Mouse (Mus musculus) adrenal gland, postnatal 25 days (tissue): ENCODE data around the gene Gng12. TPM values are rescaled to one million over a fixed set of nuclear protein-coding genes. Genes with fewer than 3 reads are reported as not detected.
A peak's percentile ranks its signal among the peaks of the same experiment; 100 is the strongest.
"Not testable (repeated sequence)": the region's sequence is repeated elsewhere in the genome, so short reads cannot be mapped to it uniquely, and the experiment has no call there.

Source experiments
- DNase-seq: peaks from one replicate; pipeline ENCODE4 v3.0.0; 2021; ENCODE audit warnings: mixed read lengths
- total RNA-seq: library from RNA; stranded (reverse); gene quantifications from 2 replicates; pipeline ENCODE4 v1.2.3, GENCODE M21; 2021

Gng12 gene
- total RNA-seq, 1 experiment from 2014 or later, result 91.5 TPM

DNA sequence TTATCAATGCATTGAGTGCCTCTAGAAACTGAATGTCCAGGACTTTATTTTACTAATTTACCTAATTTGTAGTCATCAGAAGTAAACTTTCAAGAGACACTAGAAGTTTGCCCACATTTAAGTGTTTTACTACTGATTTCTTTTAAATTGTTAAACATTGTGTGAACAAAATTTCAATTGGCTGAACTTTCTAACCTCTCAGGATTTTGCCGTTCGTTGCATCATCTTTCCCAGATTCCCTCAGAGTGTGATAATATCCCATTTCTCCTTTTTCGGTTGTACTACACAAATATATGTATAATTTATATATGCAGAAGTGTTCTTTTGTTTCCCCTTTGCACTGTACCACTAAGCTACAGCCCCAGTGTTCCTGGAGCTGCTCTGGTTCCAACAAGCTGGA lies 133.8 kb downstream of the Gng12 start:
- no peak for DNase-seq

DNA sequence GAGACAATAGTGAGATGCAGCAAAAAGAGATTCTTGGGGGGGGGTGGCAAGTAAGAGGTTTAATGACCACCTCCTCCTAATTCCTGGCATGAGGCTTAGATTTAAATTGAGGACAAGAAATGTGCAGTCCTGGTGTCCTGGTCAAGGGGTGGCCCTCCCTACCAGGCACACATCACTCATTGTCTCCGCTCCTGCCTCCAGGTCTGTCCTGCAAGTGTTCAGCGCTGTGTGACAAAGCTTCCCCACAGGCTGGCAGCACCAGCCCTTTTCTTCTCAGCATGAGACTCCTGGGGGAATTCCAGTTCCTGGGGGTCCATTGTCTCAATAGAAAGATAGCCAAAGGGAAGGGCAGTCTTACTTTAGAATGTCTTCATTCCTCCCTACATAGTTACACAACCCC lies 134.2 kb downstream of the Gng12 start:
- no peak for DNase-seq

DNA sequence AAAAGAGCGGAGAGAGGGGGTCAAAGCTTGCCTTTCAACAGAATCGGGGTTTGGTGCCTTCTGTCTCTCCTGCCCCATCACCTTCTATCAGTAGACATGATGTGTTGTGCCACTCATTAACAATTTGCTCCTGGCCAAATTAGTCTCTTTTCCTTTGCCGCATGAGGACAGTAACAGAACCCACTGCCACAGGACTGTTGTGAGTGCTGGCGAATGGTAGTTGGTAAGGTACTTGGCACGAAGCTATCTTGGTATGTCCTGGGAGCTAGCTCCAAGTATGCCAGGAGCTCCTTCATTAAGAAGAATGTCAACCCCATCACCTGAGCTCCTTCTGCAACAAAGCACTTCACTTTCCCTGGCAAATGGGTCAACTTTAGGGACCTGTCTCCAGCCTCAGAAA lies 134.6 kb downstream of the Gng12 start:
- no peak for DNase-seq

DNA sequence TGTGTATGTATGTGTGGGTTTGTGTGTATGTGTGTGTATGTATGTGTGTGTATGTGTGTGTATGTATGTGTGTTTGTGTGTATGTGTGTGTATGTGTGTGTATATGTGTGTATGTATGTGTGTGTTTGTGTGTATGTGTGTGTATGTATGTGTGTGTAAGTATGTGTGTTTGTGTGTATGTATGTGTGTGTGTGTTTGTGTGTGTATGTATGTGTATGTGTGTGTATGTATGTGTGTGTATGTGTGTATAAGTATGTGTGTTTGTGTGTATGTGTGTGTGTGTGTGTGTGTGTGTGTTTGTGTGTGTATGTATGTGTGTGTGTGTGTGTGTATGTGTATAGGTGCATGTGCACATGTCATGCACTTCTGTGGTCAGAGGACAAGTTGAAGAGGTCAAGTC lies 136.4 kb downstream of the Gng12 start:
- not testable (repeated sequence) for DNase-seq

DNA sequence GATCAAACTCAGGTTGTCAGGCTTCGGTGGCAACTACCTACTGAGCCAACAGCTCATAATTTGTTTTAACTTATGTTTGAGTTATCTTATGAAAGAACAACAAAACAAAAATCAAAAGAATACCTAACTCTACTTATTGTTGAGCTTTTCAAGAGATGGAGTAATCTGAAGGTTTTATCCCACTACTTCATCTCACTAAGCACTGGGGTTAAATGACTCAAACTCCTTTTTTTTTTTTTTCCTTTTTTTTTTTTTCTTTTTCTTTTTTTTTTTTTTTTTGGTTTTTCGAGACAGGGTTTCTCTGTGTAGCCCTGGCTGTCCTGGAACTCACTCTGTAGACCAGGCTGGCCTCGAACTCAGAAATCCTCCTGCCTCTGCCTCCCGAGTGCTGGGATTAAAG lies 136.8 kb downstream of the Gng12 start:
- not testable (repeated sequence) for DNase-seq

DNA sequence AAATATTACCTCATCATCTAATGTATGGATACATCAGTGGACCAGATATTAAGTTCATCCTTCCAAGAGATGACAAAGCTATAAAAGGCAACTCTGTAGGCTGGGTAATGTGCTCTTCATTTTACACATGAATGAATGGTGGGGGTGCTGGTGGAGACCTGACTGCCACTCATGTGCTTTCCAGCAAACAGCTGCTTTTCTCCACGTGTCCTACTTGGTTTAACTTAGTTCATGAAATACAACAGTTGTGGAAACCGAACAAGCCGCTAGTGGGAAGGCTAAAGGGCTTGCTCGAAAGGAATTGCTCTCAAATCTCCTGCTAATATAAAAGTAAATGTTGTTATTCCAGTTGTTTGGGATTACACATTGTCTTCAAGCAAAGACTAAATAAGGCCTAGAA lies 137.4 kb downstream of the Gng12 start:
- no peak for DNase-seq

DNA sequence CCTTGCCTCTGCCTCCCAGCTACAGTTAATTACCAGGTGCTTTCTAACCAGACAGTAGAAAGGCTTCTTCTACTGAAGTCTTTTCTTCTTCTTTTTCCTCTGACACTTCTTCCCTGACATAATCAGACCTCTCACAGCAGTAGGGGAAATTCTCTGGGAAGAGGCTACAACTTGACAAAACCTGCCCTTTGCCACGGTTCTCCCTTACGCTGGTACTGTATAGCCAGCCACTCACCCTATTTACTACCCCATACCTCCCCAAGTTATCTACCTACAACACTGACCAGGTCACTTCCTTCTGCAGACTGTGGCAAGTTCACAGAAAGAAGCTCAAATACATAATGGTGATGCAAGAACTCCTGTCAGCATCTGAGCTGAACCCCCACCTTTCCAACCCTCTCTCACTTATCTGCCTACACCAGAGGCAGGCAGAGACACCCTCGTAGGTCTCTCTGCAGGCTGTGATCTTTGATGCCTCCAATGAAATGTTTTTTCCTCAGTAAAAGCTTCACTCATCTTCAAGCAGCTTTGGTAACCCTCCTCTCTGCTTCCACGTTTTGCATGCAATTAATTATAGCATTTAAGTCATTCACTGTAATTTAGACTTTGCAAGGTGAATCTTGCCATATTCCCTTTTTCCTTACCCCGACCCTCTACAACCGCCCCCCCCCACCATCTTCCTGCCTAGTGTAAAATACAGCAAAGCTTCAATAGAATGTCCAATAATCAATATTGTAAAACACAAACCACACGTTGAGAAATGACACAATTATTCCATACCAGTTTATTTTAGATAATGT lies 138.3 kb downstream of the Gng12 start:
- DNase-seq, result no peak

DNA sequence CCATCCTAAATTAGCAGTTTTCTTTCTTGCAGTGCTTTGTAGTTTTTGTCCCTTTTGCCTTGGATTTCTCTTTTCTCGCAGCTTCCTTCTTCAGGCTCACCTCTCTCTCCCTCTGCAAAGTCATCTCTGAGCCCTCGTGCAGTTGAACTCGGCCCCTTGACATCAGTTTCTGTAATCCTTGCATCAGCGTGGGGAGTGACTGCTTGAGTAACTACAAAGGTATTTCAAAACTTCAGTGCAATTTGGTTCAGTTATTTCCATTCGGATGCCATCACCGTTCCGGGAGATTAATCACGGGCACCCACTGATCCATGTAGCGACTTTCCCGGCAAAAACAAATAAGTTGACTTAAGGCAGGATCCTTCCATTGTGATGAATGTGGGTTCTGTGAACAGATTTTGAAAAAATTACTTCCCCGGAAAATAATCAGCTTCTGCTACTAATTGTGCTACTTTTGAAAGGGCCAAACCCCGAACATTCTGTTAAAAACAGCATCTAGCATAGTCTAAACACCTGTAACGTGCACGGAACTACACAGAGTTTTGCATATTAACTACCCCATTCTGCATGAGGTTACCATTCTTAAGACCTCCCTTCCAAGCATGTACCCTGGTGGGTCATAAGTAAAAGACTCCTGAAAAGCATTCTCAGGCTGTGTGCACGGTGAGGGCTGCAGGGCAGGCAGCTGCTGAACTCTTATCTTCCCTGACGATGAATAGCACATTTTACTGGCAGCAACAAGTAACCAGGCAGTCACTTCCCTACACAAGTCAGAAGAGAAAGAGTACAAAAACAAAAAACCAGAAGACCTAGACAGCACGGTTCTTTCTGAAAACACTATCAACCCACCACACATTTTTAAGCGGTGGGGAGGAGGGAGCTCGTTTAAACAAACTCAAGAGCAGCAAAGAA lies 139.4 kb downstream of the Gng12 start:
- no peak for DNase-seq

DNA sequence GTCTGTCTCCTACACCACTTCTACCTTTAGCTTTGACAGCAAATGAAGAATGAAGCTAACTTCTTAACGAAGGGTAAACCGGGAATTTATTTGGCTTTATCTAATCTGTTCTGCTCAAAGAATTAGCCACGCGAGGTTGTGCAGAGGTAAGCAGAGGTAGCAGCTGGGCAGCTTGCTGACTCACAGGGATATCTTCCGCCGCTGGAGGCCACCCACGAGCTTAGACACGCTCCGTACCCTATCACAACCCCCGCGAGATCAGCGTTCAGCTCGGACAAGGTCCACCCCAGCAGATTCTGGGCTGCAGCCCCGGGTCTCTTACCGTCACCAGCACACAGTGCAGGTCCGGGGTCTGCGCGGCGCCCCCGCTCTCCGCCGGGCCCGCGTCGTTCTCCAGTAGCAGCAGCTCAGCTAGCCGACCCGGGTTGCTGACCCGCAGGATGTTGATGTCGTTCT lies 140.2 kb downstream of the Gng12 start:
- peak; percentile 83 for DNase-seq

DNA sequence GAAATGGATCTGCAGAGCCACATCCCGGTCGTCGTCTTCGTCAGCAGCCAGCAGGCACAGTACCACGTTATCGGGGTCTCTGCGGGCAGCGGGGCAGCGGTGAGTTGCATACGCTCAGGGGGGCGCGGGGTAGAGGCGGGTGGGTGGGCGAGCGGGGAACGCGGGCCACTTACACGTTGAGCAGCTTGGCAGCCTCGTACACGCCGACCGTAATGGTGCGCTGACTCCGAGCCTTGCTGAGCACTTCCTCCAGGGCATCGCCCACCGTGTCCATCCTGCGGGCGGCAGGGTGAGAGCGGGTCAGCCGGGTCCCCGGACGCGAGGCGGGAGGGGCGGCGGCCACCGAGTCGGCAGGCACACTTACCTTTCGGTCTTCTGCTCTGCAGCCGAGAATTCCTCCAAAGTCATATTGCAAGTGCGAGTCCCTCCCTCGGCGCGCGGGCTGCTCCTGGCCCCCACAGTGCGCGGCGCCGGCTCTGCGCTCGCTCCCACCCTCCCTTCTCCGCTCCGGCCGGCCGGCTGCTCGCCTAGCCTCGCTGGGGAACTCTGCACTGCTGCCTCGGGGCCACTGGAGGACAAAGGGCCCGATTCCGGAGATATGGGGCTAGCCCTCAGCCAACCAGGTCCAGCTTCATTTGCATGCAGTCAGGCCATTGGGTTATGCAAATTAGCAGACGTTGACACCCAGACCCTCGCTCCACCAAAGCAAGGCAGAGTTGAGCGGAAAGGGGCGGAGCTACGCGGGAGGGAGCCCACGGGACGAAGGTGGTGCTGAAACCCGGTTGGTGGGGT lies 140.8 kb downstream of the Gng12 start, which contains the start of gene Gadd45a:
Gene Gadd45a (minus strand): TSS at position 621 of the 792 bp plus-strand sequence.
- DNase-seq, result peak; percentile 98

DNA sequence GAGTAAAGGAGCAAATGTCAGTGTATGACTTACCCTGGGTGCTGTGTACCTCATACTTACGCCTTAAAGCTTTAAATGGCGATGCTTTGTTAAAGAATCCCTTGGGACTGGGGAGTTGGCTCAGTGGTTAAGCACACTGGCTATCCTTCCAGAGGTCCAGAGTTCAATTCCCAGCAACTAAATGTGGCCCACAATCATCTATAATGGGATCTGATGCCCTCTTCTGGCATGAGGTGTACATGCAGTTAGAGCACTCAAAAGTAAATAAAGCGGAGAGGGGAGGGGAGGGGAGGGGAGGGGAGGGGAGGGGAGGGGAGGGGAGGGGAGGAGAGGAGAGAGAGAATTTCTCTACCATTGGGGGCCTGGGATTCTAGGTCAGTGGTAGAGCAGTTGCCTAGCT lies 142.8 kb downstream of the Gng12 start:
- DNase-seq, result no peak

DNA sequence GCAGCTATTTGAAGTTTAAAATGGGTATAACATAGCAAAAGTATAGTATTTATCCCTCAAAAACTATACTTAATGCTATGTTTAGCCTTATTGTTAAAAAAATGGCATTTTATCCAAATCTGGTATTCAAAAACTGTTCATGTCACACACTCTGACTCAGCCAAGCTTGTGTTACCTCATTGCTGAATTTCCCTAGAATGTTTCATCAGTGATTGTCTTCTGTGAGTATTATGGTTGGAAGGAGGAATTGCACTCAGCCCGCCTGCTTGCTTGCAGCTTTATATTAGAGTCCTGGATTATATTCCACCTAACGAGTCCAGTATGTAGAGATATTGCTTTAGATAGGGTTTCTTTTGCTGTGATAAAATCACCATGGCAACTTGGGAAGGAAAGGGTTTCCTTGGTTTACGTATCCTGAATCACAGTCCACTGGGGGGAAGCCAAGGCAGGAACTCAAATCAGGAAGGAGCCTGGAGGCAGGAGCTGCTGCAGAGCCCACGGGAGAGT lies 144.8 kb downstream of the Gng12 start:
- DNase-seq, result no peak

DNA sequence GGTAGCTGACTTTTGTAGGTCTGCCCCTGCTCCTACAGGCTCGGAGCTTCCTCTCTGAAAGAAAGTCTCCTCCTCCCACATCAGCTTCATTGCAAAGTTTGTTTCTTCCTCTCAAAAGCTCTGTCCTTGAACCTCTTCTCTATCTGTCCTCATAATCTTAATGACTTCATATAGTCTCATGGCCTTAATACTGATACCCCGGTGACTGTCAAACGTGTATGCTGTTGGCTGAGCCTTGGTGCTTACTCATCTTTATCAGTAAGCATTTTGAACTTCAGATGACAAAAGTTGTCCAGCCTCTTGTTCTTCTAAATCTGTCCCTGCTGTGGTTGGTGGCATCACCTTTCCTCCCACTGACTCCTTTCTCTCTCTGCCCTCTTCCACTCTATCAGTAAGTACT lies 149.2 kb downstream of the Gng12 start:
- no peak for DNase-seq

DNA sequence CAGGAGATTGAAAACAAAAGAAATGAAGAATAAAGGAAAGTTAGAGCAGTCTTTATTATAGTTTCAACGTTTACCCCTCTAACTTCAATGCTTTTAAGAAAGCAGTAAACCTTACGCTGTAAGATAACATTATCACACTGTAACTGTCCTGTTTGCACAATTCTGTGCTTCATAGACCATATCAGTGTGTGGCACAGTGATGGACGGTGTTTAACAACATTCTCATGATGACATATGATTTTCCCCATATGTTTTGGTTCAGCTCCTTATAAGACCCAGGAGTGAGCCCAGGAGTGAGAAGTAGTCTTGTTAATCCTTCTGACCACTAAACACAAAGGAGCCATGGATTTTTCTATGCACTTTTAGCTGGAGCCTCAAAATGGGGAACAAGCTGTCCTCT lies 150.7 kb downstream of the Gng12 start:
- no peak for DNase-seq

DNA sequence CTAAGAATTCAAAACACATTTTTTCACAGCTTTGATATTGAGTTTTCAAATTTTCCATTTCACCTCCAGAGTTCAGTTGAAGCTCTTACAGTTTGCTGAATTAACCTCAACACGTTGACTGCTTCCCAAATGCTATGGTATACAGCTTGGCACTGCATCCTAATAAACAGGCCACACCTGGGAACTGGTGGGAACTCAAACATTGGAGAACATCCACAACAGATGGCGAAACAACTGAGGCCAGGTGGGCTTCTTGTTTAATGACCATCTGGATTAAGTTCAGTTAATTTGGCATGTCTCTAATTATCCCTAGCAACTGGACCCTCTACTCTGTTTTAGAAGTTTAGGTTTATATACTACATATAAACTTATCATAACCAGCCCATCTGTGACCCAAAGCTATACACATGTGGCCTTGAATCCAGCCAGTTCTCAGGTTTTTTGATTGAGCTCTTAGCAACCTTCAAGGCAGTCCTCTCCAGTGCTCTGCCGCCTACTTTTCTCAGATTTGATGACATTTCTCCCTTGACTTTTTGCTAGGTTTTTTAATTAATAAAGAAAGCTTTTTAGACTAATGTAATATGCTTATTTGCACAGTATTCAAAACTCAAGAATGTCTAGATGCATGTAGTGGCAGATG lies 152.0 kb downstream of the Gng12 start:
- no peak for DNase-seq

DNA sequence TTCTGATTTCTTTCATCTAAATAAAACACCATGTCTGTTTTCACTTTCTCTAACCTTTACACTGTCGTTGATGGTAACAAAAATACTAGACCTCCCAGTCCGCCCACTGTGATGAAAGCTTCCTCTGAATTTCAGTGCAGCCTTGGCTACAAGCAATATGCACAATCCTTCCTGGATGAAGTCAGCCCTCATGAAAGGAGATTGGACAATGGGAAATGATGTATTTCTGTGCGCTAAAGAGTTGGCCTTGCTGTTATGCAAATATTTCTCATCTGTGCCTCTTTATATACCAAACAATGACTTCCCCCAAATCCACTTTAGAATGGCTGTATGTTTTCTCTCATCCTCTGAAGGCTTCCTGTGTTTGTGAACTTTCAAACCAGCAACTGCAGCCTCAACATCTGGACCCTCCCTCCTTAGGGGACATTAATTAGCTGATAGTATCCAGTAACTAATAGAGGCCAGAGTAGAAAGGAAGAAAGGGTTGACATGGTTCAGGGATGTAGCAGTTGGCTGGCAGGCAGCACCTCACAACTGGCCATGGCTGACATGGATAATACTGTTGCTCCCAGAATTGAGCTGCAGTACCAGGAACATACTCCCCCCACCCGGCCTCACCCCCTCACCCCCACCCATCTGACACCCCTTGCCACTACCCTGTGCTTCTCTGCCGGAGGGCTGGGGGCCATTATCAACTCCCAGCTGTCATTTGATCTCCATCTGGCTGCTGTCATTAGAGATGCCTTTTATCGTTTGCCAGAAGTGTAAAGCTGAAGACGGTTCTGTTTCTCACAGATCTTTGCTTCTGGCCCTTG lies 152.9 kb downstream of the Gng12 start:
- no peak for DNase-seq

DNA sequence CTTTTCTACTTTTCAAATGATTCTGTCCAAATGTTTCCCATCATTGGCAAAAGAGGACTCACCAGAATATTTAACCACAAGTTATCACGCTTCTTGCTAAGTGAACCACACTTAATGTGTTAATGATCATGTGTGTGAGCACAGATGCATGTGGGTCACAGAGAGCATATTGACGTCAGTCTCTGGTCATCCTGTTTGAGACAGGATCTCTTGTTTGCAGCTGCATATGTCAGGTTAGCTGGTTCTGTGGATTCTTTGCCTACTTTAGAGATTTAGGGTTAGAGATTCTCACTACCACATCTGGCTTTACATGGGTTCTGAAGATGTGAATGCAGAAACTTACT lies 153.5 kb downstream of the Gng12 start:
- no peak for DNase-seq

DNA sequence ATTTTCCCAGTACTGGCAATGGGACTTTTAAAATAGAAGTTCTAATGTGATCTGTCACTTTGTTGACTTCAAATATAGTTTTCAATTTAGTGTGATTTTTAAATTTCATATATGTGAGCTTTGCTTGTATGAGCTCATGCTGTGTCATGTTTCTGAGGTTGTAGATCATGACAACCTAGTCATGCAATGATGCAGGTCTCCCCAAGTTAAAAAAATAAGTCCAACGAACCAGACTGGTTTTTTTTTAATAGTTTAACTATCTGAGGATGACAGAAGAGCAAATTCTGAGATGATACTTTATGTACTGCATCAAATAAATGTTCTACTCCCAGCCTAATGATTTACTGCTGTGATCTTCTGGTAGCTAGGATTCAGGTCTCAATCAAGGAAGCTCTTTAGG lies 153.9 kb downstream of the Gng12 start:
- DNase-seq, result no peak

DNA sequence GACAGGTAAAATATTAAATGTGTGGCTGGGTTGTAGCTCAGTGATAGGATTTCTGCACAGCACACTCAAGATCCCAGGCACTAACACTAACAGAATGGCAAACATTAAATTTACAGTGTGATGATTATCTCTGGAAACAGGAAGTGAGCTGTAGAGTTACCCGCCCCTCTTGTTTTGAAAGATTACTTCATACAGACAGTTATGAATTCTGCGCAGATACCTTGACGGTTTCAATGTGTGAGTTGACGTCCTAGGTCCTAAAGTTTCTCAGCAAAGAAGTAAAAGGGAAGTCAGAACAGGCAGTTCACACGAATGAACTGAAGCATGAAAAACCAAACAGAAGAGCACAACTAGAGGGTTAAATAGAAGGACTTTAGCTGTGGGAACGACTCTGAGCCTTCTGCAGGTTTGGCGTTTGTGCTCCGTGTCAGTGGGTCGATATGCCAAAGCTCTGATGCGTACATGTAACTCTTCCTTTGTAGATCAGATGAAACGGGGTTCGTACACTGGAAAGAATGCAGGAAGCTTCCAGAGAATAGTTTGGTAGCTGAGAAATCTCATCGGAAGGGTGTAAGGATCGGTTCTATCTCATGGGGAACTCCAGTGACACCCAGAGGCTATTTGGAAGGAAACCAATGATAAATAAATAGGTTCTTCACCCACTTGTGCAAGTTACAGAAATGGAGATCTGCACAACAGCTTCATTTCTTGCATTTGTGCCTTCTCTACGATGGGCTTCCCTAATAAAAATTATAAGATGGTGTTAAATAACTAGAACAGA lies 160.1 kb downstream of the Gng12 start:
- no peak for DNase-seq
